Mouse (Mus musculus) heart, embryonic 11.5 days (tissue): Measurements from ENCODE around the gene Fbp1. TPM values are rescaled to one million over a fixed set of nuclear protein-coding genes. Genes with fewer than 3 reads are reported as not detected.
"Not testable (repeated sequence)": the region's sequence is repeated elsewhere in the genome, so short reads cannot be mapped to it uniquely, and the experiment has no call there.

ENCODE experiments used
- ATAC-seq: fragments of 200-750 bp; cut with Nextera tagmentation; replicated peaks from 2 replicates; pipeline ENCODE4 v1.8.0; 2017; ENCODE audit warnings: moderate library complexity; ENCODE audit not compliant: insufficient number of reproducible peaks, low FRiP score, low TSS enrichment
- H3K27ac ChIP-seq: fragments of 300-500 bp; sonication (generic); 2 replicates; pipeline ENCODE4 v1.5.1; 2014; ENCODE audit warnings: mild to moderate bottlenecking, low read depth, low read length
- H3K27me3 ChIP-seq: fragments of 300-500 bp; sonication (generic); 2 replicates; pipeline ENCODE4 v1.6.1; 2014; ENCODE audit warnings: mild to moderate bottlenecking, low read length, mixed read lengths; ENCODE audit not compliant: control insufficient read depth, insufficient read depth
- H3K36me3 ChIP-seq: fragments of 300-500 bp; sonication (generic); 2 replicates; pipeline ENCODE4 v1.6.1; 2014; ENCODE audit warnings: mild to moderate bottlenecking, low read length, moderate library complexity, mixed read lengths; ENCODE audit not compliant: control insufficient read depth, insufficient read depth
- H3K4me1 ChIP-seq: fragments of 300-500 bp; sonication (generic); 2 replicates; pipeline ENCODE4 v1.6.1; 2014; ENCODE audit warnings: low read length; ENCODE audit not compliant: control insufficient read depth, insufficient read depth
- H3K4me2 ChIP-seq: fragments of 300-500 bp; sonication (generic); 2 replicates; pipeline ENCODE4 v1.6.1; 2014; ENCODE audit warnings: mild to moderate bottlenecking, moderate library complexity
- H3K4me3 ChIP-seq: fragments of 300-500 bp; sonication (generic); 2 replicates; pipeline ENCODE4 v1.5.1; 2014; ENCODE audit warnings: low read depth, low read length
- H3K9ac ChIP-seq: fragments of 300-500 bp; sonication (generic); 2 replicates; pipeline ENCODE4 v1.6.1; 2014; ENCODE audit warnings: mild to moderate bottlenecking, low read depth, low read length, moderate library complexity
- H3K9me3 ChIP-seq: fragments of 300-500 bp; sonication (generic); replicated peaks from 2 replicates; pipeline ENCODE4 v1.6.1; 2016; ENCODE audit warnings: low read length; ENCODE audit not compliant: control insufficient read depth
- WGBS: fragments of 180-500 bp; shearing (Covaris S2); extraction: QIAGEN DNeasy Blood & Tissue Kit; methylation state at CpG from one replicate; pipeline ENCODE4 v1.1.7; 2014; ENCODE audit not compliant: insufficient replicate concordance; 5-methylcytosine and 5-hydroxymethylcytosine counted together
- polyA plus RNA-seq: library from polyadenylated mRNA; unstranded; fragments of >200 nt; fragmentation: Nextera tagmentation; extraction: Ambion mirVana; gene quantifications from 2 replicates; pipeline ENCODE4 v1.2.1, GENCODE M21; 2014

The Fbp1 gene
- polyA plus RNA-seq, 1 experiment from 2014 or later, result not detected

DNA sequence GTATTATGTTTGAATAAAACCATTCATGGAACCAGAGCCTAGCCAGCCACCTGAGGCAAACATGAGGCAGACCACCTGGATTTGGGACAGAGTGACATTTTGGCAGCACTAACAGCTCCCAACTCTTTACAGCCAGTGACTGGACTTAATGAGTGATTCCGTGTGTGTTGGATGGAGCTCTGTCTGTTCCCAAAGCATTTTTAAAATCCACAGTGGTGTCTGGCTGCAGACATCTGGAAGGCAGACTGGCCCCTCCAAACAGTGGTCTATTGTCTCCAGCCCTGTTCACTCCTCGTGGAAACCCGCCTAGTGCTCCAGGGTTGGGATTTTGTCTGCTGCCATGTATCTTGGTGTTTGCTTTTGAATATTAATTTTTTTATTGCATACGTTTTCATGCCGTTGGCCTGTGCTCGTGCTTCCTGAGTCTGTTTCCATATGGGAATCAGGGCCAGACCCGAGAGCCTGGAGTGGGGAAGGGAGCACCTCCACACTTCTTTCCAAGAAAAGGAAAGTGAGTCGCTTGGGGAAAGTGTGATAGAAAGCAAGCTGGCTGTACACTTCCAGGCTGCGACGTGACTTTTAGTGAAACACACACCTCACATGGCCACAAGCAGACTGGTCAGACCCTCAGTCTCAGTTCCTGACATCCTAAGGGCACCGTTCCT, 22.3 kb downstream of the Fbp1 start:
- Histone ChIP-seq H3K4me1 (no peaks in the 10 kb centered on the region), H3K27me3 (no peaks in the 10 kb centered on the region), H3K4me3 (no peak overlapping the region), H3K9ac (no peak overlapping the region), H3K4me2 (no peak overlapping the region), H3K9me3 (no peaks in the 10 kb centered on the region), H3K27ac (no peak overlapping the region), H3K36me3 (no peaks in the 10 kb centered on the region)
- WGBS, result 65% methylated on average over 11 of the region's 11 CpGs
- no peak for ATAC-seq

DNA sequence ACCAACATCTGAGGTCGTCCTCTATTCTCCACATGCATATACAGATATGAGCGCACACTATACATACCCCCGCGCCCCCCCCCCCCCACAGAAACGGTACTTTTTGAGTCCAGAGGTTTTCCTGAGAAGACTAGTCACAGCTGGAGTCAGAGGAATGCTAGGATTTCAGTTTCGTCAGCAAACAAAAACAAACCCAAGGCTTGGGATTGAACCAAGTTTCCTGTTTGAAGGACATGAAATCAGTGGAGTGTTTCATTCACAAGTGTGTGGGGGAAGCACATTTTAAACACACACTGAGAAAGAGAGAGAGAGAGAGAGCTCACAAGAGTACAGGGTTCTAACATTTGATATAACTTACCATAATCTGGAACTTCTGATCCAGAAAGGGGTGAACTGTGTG, 24.3 kb downstream of the Fbp1 start:
- Histone ChIP-seq H3K4me1 (no peaks in the 10 kb centered on the region), H3K36me3 (no peaks in the 10 kb centered on the region), H3K4me2 (no peak overlapping the region), H3K4me3 (no peak overlapping the region), H3K27me3 (no peaks in the 10 kb centered on the region), H3K9ac (no peak overlapping the region), H3K27ac (no peak overlapping the region), H3K9me3 (no peaks in the 10 kb centered on the region)
- 55% methylated on average over 6 of the region's 6 CpGs for WGBS
- no peak for ATAC-seq

DNA sequence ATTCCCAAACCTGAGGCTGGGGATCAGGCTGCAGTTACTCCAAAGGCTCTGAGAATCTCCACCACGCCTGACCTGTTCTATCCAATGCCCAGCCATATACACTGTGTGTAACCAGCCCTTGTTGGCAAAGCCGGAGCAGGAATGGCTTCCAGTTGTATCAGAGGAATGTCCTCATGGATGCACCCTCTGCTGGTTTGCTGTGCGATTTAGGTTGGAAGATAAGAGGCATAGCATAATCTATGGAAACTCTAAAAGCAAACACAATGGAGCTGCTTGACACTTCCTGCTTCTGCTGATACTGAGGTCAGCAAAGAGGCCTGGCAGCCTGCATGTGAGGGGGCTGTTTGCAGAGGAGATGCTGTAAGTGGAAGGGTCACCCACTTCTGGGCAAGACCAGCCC, 25.2 kb downstream of the Fbp1 start:
- ATAC-seq, result peak; percentile 49
- no peaks in the 10 kb centered on the region for H3K9me3 ChIP-seq
- H3K9ac ChIP-seq, result no peak overlapping the region
- H3K36me3 ChIP-seq, result no peaks in the 10 kb centered on the region
- H3K27ac ChIP-seq, result no peak overlapping the region
- no peaks in the 10 kb centered on the region for H3K27me3 ChIP-seq
- no peaks in the 10 kb centered on the region for H3K4me1 ChIP-seq
- H3K4me3 ChIP-seq, result no peak overlapping the region
- WGBS, result 47% methylated on average over 3 of the region's 3 CpGs
- H3K4me2 ChIP-seq, result no peak overlapping the region

DNA sequence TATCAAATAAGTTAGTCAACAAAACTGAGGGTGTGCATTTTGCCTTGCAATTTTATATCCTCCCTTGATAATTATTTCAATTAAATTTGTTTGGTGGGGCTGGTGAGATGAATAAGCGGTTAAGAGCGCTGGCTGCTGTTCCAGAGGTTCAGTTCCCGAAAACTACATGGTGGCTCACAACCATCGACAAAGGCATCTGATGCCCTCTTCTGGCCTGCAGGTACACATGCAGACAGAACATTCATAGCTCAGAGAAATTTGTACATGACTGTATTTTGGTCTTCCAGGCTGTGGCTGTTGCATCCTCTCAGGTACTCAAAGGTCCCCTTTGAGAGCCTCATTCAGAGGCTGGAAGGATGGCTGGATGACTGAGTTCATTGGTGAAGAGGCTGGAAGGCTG, 28.0 kb downstream of the Fbp1 start:
- no peak overlapping the region for H3K4me2 ChIP-seq
- no peak overlapping the region for H3K27ac ChIP-seq
- no peak for ATAC-seq
- H3K4me3 ChIP-seq, result no peak overlapping the region
- no peaks in the 10 kb centered on the region for H3K27me3 ChIP-seq
- WGBS, result 74% methylated on average over 4 of the region's 4 CpGs
- H3K4me1 ChIP-seq, result no peaks in the 10 kb centered on the region
- no peaks in the 10 kb centered on the region for H3K9me3 ChIP-seq
- H3K36me3 ChIP-seq, result no peaks in the 10 kb centered on the region
- no peak overlapping the region for H3K9ac ChIP-seq

DNA sequence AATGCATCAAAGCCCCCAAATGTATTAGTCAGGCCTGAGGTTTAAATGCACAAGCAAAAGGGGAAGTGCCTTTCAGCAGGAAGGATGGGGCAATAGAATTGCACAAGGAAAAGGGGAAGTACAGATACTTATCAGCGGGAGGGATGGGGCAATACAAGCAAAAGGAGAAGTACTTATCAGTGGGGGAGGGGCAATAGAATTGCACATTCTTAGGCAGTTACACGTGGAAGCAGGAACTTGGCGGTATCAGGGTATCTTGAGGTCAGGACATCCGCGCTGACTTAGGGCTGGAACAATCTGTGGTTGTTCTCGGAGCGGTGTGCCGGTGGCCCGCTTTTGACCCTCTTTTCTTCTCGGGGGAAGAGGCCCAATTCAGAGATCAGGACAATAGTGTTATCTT, 28.8 kb downstream of the Fbp1 start:
- 59% methylated on average over 10 of the region's 10 CpGs for WGBS
- not testable (repeated sequence) for H3K4me3 ChIP-seq, H3K36me3 ChIP-seq, H3K9ac ChIP-seq, H3K9me3 ChIP-seq, ATAC-seq, H3K27ac ChIP-seq, H3K4me1 ChIP-seq, H3K27me3 ChIP-seq, H3K4me2 ChIP-seq

DNA sequence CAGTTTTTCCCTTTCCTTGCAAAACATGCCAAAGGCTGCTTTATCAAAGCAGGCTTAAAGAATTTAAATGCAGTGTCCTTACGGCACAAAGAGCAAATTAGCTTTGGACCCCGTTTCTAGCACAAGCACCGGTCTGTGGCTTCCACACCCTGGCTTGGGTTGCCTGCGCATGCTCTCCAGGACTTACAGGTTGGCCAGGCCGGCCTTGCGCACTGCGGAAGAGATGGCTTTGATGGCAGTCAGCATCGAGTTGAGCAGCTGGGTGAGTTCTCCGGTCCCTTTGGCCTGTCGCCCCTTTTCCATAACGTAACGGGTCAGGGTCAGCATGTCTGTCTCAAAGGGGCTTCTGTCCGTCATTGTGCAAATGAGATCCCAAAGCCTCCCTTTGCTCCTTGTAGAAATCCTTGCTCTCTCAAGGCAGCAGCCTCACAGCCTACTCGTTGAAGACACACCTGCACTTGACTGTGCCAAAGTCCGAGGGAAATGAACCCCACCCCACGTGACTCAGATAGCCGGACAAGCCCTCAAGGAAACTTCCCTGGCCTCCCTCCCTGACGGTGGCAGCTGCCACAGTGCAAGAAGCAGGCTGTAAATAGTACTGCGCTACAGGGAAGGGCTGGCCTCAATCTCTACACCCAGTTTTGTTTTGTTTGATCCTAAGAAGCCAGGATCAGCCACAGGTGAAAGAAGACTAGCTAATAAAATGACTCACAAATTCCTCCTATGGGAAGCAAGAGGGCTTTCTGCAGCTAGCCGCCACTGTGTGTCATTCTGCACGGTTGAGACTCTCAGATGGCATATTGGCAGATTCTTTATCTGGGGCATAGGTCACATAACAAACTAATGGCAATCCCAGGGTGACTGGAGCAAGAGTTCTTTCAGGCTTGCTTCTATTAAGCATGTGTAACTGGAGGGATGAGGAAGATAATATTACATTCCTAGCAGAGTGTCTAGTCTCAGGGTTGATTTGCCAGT, 29.9 kb downstream of the Fbp1 start, which contains the start of gene Fbp2:
Fbp2 (minus strand) TSS at position 482 of the 975 bp plus-strand sequence.
- Histone ChIP-seq H3K9me3 (no peaks in the 10 kb centered on the region), H3K9ac (no peak within 1 kb of the TSS), H3K4me2 (no peak within 1 kb of the TSS), H3K4me1 (no peaks in the 10 kb centered on the region), H3K27me3 (no peaks in the 10 kb centered on the region), H3K27ac (no peak within 1 kb of the TSS), H3K36me3 (no peaks in the 10 kb centered on the region), H3K4me3 (no peak within 1 kb of the TSS)
- 63% methylated on average over 21 of the region's 21 CpGs for WGBS
- no peak for ATAC-seq

DNA sequence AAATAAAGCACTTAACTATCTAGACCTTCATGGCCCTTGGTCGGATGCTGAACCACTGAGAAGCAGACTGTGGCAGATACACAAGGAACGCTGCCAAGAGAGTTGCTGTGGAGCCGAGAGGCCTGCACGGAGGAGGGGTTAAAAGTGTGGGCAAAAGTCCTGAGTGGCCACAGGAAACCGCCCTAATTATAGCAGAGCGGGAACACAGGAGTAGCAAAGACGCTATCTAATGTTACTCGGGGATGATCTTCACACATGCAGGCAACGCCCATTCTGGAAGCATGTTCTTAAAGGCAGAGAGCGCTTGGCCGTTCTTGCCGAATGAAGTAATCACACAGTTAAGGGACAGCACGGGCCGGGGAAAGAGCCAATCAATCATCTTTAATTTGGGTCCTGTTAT, 31.2 kb downstream of the Fbp1 start:
- H3K9ac ChIP-seq, result no peak overlapping the region
- H3K4me2 ChIP-seq, result no peak overlapping the region
- H3K27ac ChIP-seq, result no peak overlapping the region

DNA sequence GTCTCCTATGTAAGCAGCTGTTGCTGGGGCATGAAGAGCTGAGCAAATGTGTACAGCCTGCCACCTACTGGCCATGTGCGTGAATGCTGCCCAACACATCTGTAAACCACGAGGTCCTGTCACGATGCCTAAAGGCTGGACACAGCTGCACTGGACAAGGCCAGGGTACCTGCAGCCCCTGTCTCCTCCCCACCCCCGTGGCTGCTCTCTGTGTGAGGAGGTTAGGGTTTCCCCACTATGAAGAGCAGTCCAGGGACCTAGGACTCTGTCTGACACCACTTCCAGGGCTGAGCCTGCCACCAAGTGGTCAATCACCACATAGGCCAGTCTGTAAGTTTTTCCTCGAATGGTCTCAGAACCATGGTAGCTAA, 31.8 kb downstream of the Fbp1 start:
- Histone ChIP-seq H3K9ac (no peak overlapping the region), H3K27ac (no peak overlapping the region), H3K27me3 (no peaks in the 10 kb centered on the region), H3K9me3 (no peaks in the 10 kb centered on the region), H3K4me2 (peak overlapping the region; percentile 63), H3K36me3 (no peaks in the 10 kb centered on the region), H3K4me1 (no peaks in the 10 kb centered on the region), H3K4me3 (peak overlapping the region; percentile 33)
- 8% methylated on average over 5 of the region's 5 CpGs for WGBS
- peak; percentile 74 for ATAC-seq

More for the DNA sequence above, 31.2 kb downstream of the Fbp1 start:
- Histone ChIP-seq H3K27me3 (no peaks in the 10 kb centered on the region), H3K9me3 (no peaks in the 10 kb centered on the region), H3K4me3 (no peak overlapping the region), H3K36me3 (no peaks in the 10 kb centered on the region), H3K4me1 (no peaks in the 10 kb centered on the region)
- 79% methylated on average over 14 of the region's 14 CpGs for WGBS
- no peak for ATAC-seq
